Mouse (Mus musculus): ENCODE results near the gene Krtap19-3. TPM values are rescaled to one million over a fixed set of nuclear protein-coding genes. Genes with fewer than 3 reads are reported as not detected.

Gene Krtap19-3
- polyA plus RNA-seq, 1 experiment: not detected

DNA sequence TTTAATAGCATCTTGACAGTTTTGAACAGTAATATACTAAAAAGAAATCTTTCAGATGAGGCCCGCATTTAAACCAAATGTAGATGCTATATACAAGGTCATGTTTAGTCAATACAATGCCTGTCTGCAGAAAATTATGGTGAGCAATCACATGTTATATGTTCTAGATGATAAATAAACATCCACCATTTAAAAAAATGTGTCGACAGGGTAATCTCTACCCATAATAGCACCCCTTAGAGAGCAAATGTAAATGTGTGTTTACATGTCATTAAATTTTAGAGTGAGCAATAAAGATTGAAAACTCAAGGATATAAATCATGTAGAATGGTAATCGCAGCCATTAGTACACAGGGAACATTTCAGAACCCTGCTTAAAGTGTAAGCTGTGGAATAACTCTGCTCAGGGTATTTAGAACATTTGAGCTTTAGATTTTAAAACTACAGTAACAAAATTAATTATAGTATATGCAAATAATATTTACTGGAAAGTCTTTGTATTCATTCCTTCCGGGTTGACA lies 12.9 kb downstream of the Krtap19-3 start:
- Histone ChIP-seq H3K9ac (ENCODE audit: low read depth, poor library complexity, severe bottlenecking) (no peak overlapping the region), H3K4me1 (ENCODE audit: control insufficient read depth, insufficient read depth, low read length) (no peaks in the 10 kb centered on the region), H3K4me3 (ENCODE audit: low read depth, low read length) (no peak overlapping the region), H3K27me3 (ENCODE audit: control insufficient read depth, insufficient read depth, low read length, poor library complexity, severe bottlenecking) (no peaks in the 10 kb centered on the region), H3K36me3 (ENCODE audit: control insufficient read depth, insufficient read depth, low read length, poor library complexity, severe bottlenecking) (no peaks in the 10 kb centered on the region), H3K9me3 (replicated peaks; ENCODE audit: control insufficient read depth, insufficient read depth, low read length, poor library complexity, severe bottlenecking) (no peaks in the 10 kb centered on the region), H3K27ac (ENCODE audit: insufficient read depth, low read length) (no peak overlapping the region)
- TF ChIP-seq CTCF (IDR thresholded peaks at IDR 0.05; ENCODE audit: low read depth, low read length): no peak
- TF ChIP-seq EP300 (IDR thresholded peaks at IDR 0.05; ENCODE audit: insufficient read depth, low read depth, low read length): no peak
- no peak for TF ChIP-seq POLR2A (IDR thresholded peaks at IDR 0.05; ENCODE audit: insufficient read depth, low read length)

DNA sequence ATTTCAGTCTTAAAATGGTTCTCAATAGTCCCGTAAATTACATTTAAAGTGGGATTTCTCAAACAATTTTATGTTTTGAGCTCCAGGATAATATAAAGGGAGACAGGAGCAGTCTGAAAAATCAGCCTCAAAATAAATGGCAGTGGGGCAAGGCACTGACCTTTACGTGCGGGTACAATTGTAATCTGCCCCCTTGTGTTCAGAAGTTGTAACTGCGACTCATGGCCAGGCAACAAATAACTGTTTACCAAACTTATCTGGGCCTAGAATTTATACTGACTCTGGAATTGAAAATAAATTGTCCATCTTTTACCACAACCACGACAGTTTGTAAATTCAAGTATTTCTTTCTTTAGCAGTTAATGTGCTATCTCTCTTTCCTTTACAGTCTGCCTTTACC lies 26.4 kb downstream of the Krtap19-3 start:
- Histone ChIP-seq H3K9ac (ENCODE audit: low read depth, poor library complexity, severe bottlenecking) (no peak overlapping the region), H3K27me3 (ENCODE audit: control insufficient read depth, insufficient read depth, low read length, poor library complexity, severe bottlenecking) (no peaks in the 10 kb centered on the region), H3K4me1 (ENCODE audit: control insufficient read depth, insufficient read depth, low read length) (no peaks in the 10 kb centered on the region), H3K9me3 (replicated peaks; ENCODE audit: control insufficient read depth, insufficient read depth, low read length, poor library complexity, severe bottlenecking) (no peaks in the 10 kb centered on the region), H3K27ac (ENCODE audit: insufficient read depth, low read length) (no peak overlapping the region), H3K4me3 (ENCODE audit: low read depth, low read length) (no peak overlapping the region), H3K36me3 (ENCODE audit: control insufficient read depth, insufficient read depth, low read length, poor library complexity, severe bottlenecking) (no peaks in the 10 kb centered on the region)
- TF ChIP-seq POLR2A (IDR thresholded peaks at IDR 0.05; ENCODE audit: insufficient read depth, low read length) (no peak), EP300 (IDR thresholded peaks at IDR 0.05; ENCODE audit: insufficient read depth, low read depth, low read length) (no peak), CTCF (IDR thresholded peaks at IDR 0.05; ENCODE audit: low read depth, low read length) (peak; percentile 40)

- Histone ChIP-seq H3K36me3 (ENCODE audit: control insufficient read depth, insufficient read depth, low read length, poor library complexity, severe bottlenecking) (no peaks in the 10 kb centered on the region), H3K4me1 (ENCODE audit: control insufficient read depth, insufficient read depth, low read length) (no peaks in the 10 kb centered on the region), H3K9me3 (replicated peaks; ENCODE audit: control insufficient read depth, insufficient read depth, low read length, poor library complexity, severe bottlenecking) (no peaks in the 10 kb centered on the region), H3K4me3 (ENCODE audit: low read depth, low read length) (no peak overlapping the region), H3K27ac (ENCODE audit: insufficient read depth, low read length) (no peak overlapping the region), H3K27me3 (ENCODE audit: control insufficient read depth, insufficient read depth, low read length, poor library complexity, severe bottlenecking) (no peaks in the 10 kb centered on the region), H3K9ac (ENCODE audit: low read depth, poor library complexity, severe bottlenecking) (no peak overlapping the region)
- TF ChIP-seq CTCF (IDR thresholded peaks at IDR 0.05; ENCODE audit: low read depth, low read length) (no peak), EP300 (IDR thresholded peaks at IDR 0.05; ENCODE audit: insufficient read depth, low read depth, low read length) (no peak), POLR2A (IDR thresholded peaks at IDR 0.05; ENCODE audit: insufficient read depth, low read length) (no peak)
These were observed 29.3 kb downstream of the Krtap19-3 start for GRCm38 (mm10) chr16:88848558-88848957.

DNA sequence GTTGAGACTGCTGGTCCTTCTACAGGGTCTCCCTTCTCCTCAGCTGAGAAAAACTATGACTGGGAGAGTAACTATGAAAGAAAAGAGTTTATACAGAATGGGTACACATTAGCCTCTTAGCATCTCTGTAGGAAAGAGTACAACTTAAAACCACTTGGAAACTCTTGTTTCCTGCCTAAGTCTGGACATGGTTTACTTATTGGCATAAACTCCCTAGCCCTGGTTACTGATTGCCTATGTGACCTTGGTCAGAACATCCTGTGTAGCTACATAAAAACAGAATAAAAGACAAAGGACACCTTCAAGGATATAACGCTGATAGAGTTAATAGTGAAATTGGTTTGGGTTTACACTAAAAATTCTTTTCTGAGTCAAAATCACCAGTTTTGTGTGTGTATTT lies 30.5 kb downstream of the Krtap19-3 start:
- TF ChIP-seq CTCF (IDR thresholded peaks at IDR 0.05; ENCODE audit: low read depth, low read length): no peak
- TF ChIP-seq EP300 (IDR thresholded peaks at IDR 0.05; ENCODE audit: insufficient read depth, low read depth, low read length): no peak
- TF ChIP-seq POLR2A (IDR thresholded peaks at IDR 0.05; ENCODE audit: insufficient read depth, low read length): no peak
- Histone ChIP-seq H3K9ac (ENCODE audit: low read depth, poor library complexity, severe bottlenecking) (no peak overlapping the region), H3K36me3 (ENCODE audit: control insufficient read depth, insufficient read depth, low read length, poor library complexity, severe bottlenecking) (no peaks in the 10 kb centered on the region), H3K4me3 (ENCODE audit: low read depth, low read length) (no peak overlapping the region), H3K9me3 (replicated peaks; ENCODE audit: control insufficient read depth, insufficient read depth, low read length, poor library complexity, severe bottlenecking) (no peaks in the 10 kb centered on the region), H3K4me1 (ENCODE audit: control insufficient read depth, insufficient read depth, low read length) (no peaks in the 10 kb centered on the region), H3K27ac (ENCODE audit: insufficient read depth, low read length) (no peak overlapping the region), H3K27me3 (ENCODE audit: control insufficient read depth, insufficient read depth, low read length, poor library complexity, severe bottlenecking) (no peaks in the 10 kb centered on the region)

Other genes starting within 250 kb of the Krtap19-3 start
- gene Krtap26-1, start 230.2 kb downstream of the Krtap19-3 start, polyA plus RNA-seq (2011; ENCODE audit: insufficient read depth, insufficient read length, low read depth, missing spikeins): not detected in 2 replicates
- not detected in 2 replicates for gene Krtap27-1, start 206.4 kb downstream of the Krtap19-3 start, polyA plus RNA-seq (2011; ENCODE audit: insufficient read depth, insufficient read length, low read depth, missing spikeins)
- not detected in 2 replicates for gene 2310061N02Rik, start 170.1 kb downstream of the Krtap19-3 start, polyA plus RNA-seq (2011; ENCODE audit: insufficient read depth, insufficient read length, low read depth, missing spikeins)
- gene Krtap13-1, start 149.2 kb downstream of the Krtap19-3 start, polyA plus RNA-seq (2011; ENCODE audit: insufficient read depth, insufficient read length, low read depth, missing spikeins): not detected in 2 replicates
- not detected in 2 replicates for gene Krtap13, start 126.4 kb downstream of the Krtap19-3 start, polyA plus RNA-seq (2011; ENCODE audit: insufficient read depth, insufficient read length, low read depth, missing spikeins)
- not detected in 2 replicates for gene 2310034C09Rik, start 119.2 kb downstream of the Krtap19-3 start, polyA plus RNA-seq (2011; ENCODE audit: insufficient read depth, insufficient read length, low read depth, missing spikeins)
- not detected in 2 replicates for gene 2310057N15Rik, start 103.8 kb downstream of the Krtap19-3 start, polyA plus RNA-seq (2011; ENCODE audit: insufficient read depth, insufficient read length, low read depth, missing spikeins)
- gene Gm5965, start 100.1 kb downstream of the Krtap19-3 start, polyA plus RNA-seq (2011; ENCODE audit: insufficient read depth, insufficient read length, low read depth, missing spikeins): not detected in 2 replicates
- not detected in 2 replicates for gene Gm20741, start 65.8 kb downstream of the Krtap19-3 start, polyA plus RNA-seq (2011; ENCODE audit: insufficient read depth, insufficient read length, low read depth, missing spikeins)
- not detected in 2 replicates for gene Krtap15, start 57.8 kb downstream of the Krtap19-3 start, polyA plus RNA-seq (2011; ENCODE audit: insufficient read depth, insufficient read length, low read depth, missing spikeins)
- gene Krtap14, start 51.9 kb downstream of the Krtap19-3 start, polyA plus RNA-seq (2011; ENCODE audit: insufficient read depth, insufficient read length, low read depth, missing spikeins): not detected in 2 replicates
- not detected in 2 replicates for gene Krtap19-1, start 8.6 kb downstream of the Krtap19-3 start, polyA plus RNA-seq (2011; ENCODE audit: insufficient read depth, insufficient read length, low read depth, missing spikeins)
- gene Krtap19-2, start 3.8 kb downstream of the Krtap19-3 start, polyA plus RNA-seq (2011; ENCODE audit: insufficient read depth, insufficient read length, low read depth, missing spikeins): not detected in 2 replicates
- not detected in 2 replicates for gene Krtap19-4, start 7.1 kb upstream of the Krtap19-3 start, polyA plus RNA-seq (2011; ENCODE audit: insufficient read depth, insufficient read length, low read depth, missing spikeins)
- gene Krtap19-5, start 18.4 kb upstream of the Krtap19-3 start, polyA plus RNA-seq (2011; ENCODE audit: insufficient read depth, insufficient read length, low read depth, missing spikeins): not detected in 2 replicates
- gene Krtap19-9b, start 54.2 kb upstream of the Krtap19-3 start, polyA plus RNA-seq (2011; ENCODE audit: insufficient read depth, insufficient read length, low read depth, missing spikeins): not detected in 2 replicates
- not detected in 2 replicates for gene Krtap16-3, start 84.8 kb upstream of the Krtap19-3 start, polyA plus RNA-seq (2011; ENCODE audit: insufficient read depth, insufficient read length, low read depth, missing spikeins)
- not detected in 2 replicates for gene Krtap22-2, start 132.7 kb upstream of the Krtap19-3 start, polyA plus RNA-seq (2011; ENCODE audit: insufficient read depth, insufficient read length, low read depth, missing spikeins)
- not detected in 2 replicates for gene Gm10229, start 137.2 kb upstream of the Krtap19-3 start, polyA plus RNA-seq (2011; ENCODE audit: insufficient read depth, insufficient read length, low read depth, missing spikeins)
- not detected in 2 replicates for gene Krtap6-1, start 153.7 kb upstream of the Krtap19-3 start, polyA plus RNA-seq (2011; ENCODE audit: insufficient read depth, insufficient read length, low read depth, missing spikeins)
- not detected in 2 replicates for gene Gm10228, start 163.4 kb upstream of the Krtap19-3 start, polyA plus RNA-seq (2011; ENCODE audit: insufficient read depth, insufficient read length, low read depth, missing spikeins)
- not detected in 2 replicates for gene Krtap6-5, start 169.8 kb upstream of the Krtap19-3 start, polyA plus RNA-seq (2011; ENCODE audit: insufficient read depth, insufficient read length, low read depth, missing spikeins)
- gene 1110025L11Rik, start 186.0 kb upstream of the Krtap19-3 start, polyA plus RNA-seq (2011; ENCODE audit: insufficient read depth, insufficient read length, low read depth, missing spikeins): not detected in 2 replicates
- not detected in 2 replicates for gene Krtap6-3, start 206.0 kb upstream of the Krtap19-3 start, polyA plus RNA-seq (2011; ENCODE audit: insufficient read depth, insufficient read length, low read depth, missing spikeins)

Measured in ES-Bruce4 (cell line).